Mouse (Mus musculus): ENCODE data around the gene Trappc6a. TPM values are rescaled to one million over a fixed set of nuclear protein-coding genes. Genes with fewer than 3 reads are reported as not detected.

The Trappc6a gene
- polyA plus RNA-seq, 1 experiment from 2014 or later: 45.7 TPM

- DNase-seq (ENCODE audit: low spot score) (no peak), ATAC-seq (ENCODE audit: low FRiP score) (no peak)
- H3K4me2 ChIP-seq (replicated peaks; ENCODE audit: low read depth, low read length): no peak overlapping the region
- no peak overlapping the region for H3K4me3 ChIP-seq (ENCODE audit: low read depth, low read length)
- H3K9me3 ChIP-seq (ENCODE audit: control insufficient read depth, low read length): no peaks in the 10 kb centered on the region
- no peak overlapping the region for H3K27ac ChIP-seq (ENCODE audit: low read depth, low read length)
- H3K9ac ChIP-seq (ENCODE audit: low read depth, low read length): no peak overlapping the region
- WGBS: 85% methylated on average over 4 of the region's 4 CpGs
- H3K4me1 ChIP-seq (replicated peaks; ENCODE audit: control insufficient read depth, insufficient read depth, low read length): peaks cover 10% of the 10 kb centered on the region
- no peaks in the 10 kb centered on the region for H3K27me3 ChIP-seq (ENCODE audit: control insufficient read depth, insufficient read depth, low read length)
- H3K36me3 ChIP-seq (ENCODE audit: control insufficient read depth, insufficient read depth, low read length): peaks cover 13% of the 10 kb centered on the region
Observed at GRCm38 (mm10) chr7:19564455-19564854, 56.3 kb downstream of the Trappc6a start.

Other genes with a start within 250 kb of the Trappc6a start
- gene Vasp, start 236.6 kb upstream of the Trappc6a start, polyA plus RNA-seq (2014; fragmentation: Nextera tagmentation; extraction: Ambion mirVana): 29.2 and 50.2 TPM in 2 replicates
- 0.18 TPM in 1 of 2 replicates, not detected in the other for gene Ppm1n, start 228.3 kb upstream of the Trappc6a start, polyA plus RNA-seq (2014; fragmentation: Nextera tagmentation; extraction: Ambion mirVana)
- gene Rtn2, start 225.8 kb upstream of the Trappc6a start, polyA plus RNA-seq (2014; fragmentation: Nextera tagmentation; extraction: Ambion mirVana): 49.6 and 52.1 TPM in 2 replicates
- gene Fosb, start 198.3 kb upstream of the Trappc6a start, polyA plus RNA-seq (2014; fragmentation: Nextera tagmentation; extraction: Ambion mirVana): not detected in 2 replicates
- 108 and 112 TPM in 2 replicates for gene Ercc1, start 163.6 kb upstream of the Trappc6a start, polyA plus RNA-seq (2014; fragmentation: Nextera tagmentation; extraction: Ambion mirVana)
- 14.7 and 15.2 TPM in 2 replicates for gene Cd3eap, start 148.9 kb upstream of the Trappc6a start, polyA plus RNA-seq (2014; fragmentation: Nextera tagmentation; extraction: Ambion mirVana)
- 3.2 and 5.0 TPM in 2 replicates for gene Ppp1r13l, start 148.6 kb upstream of the Trappc6a start, polyA plus RNA-seq (2014; fragmentation: Nextera tagmentation; extraction: Ambion mirVana)
- gene Ercc2, start 126.4 kb upstream of the Trappc6a start, polyA plus RNA-seq (2014; fragmentation: Nextera tagmentation; extraction: Ambion mirVana): 7.7 and 8.7 TPM in 2 replicates
- 2.3 TPM in 2 replicates for gene Klc3, start 104.3 kb upstream of the Trappc6a start, polyA plus RNA-seq (2014; fragmentation: Nextera tagmentation; extraction: Ambion mirVana)
- gene Ckm, start 103.6 kb upstream of the Trappc6a start, polyA plus RNA-seq (2014; fragmentation: Nextera tagmentation; extraction: Ambion mirVana): 0.13 TPM in 1 of 2 replicates, not detected in the other
- 11.5 and 13.3 TPM in 2 replicates for gene Mark4, start 49.6 kb upstream of the Trappc6a start, polyA plus RNA-seq (2014; fragmentation: Nextera tagmentation; extraction: Ambion mirVana)
- gene Exoc3l2, start 45.1 kb upstream of the Trappc6a start, polyA plus RNA-seq (2014; fragmentation: Nextera tagmentation; extraction: Ambion mirVana): 0.66 and 0.76 TPM in 2 replicates
- gene Bloc1s3, start within 50 bp of the Trappc6a start, polyA plus RNA-seq (2014; fragmentation: Nextera tagmentation; extraction: Ambion mirVana): 2.4 and 2.5 TPM in 2 replicates
- gene Nkpd1, start 9.4 kb downstream of the Trappc6a start, polyA plus RNA-seq (2014; fragmentation: Nextera tagmentation; extraction: Ambion mirVana): 0.10 and 0.17 TPM in 2 replicates
- gene Ppp1r37, start 54.7 kb downstream of the Trappc6a start, polyA plus RNA-seq (2014; fragmentation: Nextera tagmentation; extraction: Ambion mirVana): 4.2 and 5.8 TPM in 2 replicates
- gene Zfp296, start 68.9 kb downstream of the Trappc6a start, polyA plus RNA-seq (2014; fragmentation: Nextera tagmentation; extraction: Ambion mirVana): 0.22 and 0.38 TPM in 2 replicates
- 161 and 173 TPM in 2 replicates for gene Gemin7, start 69.2 kb downstream of the Trappc6a start, polyA plus RNA-seq (2014; fragmentation: Nextera tagmentation; extraction: Ambion mirVana)
- 49.8 and 50.5 TPM in 2 replicates for gene Clasrp, start 96.1 kb downstream of the Trappc6a start, polyA plus RNA-seq (2014; fragmentation: Nextera tagmentation; extraction: Ambion mirVana)
- gene Relb, start 121.0 kb downstream of the Trappc6a start, polyA plus RNA-seq (2014; fragmentation: Nextera tagmentation; extraction: Ambion mirVana): 3.7 and 3.9 TPM in 2 replicates
- 86.2 and 94.4 TPM in 2 replicates for gene Clptm1, start 156.6 kb downstream of the Trappc6a start, polyA plus RNA-seq (2014; fragmentation: Nextera tagmentation; extraction: Ambion mirVana)
- gene Apoc2, start 169.5 kb downstream of the Trappc6a start, polyA plus RNA-seq (2014; fragmentation: Nextera tagmentation; extraction: Ambion mirVana): 0.33 TPM in 1 of 2 replicates, not detected in the other
- gene Gm44805, start 173.0 kb downstream of the Trappc6a start, polyA plus RNA-seq (2014; fragmentation: Nextera tagmentation; extraction: Ambion mirVana): not detected in 2 replicates
- not detected in 2 replicates for gene Apoc4, start 173.1 kb downstream of the Trappc6a start, polyA plus RNA-seq (2014; fragmentation: Nextera tagmentation; extraction: Ambion mirVana)
- gene Apoc1, start 184.3 kb downstream of the Trappc6a start, polyA plus RNA-seq (2014; fragmentation: Nextera tagmentation; extraction: Ambion mirVana): 3.0 and 3.4 TPM in 2 replicates
- 192 and 221 TPM in 2 replicates for gene Apoe, start 190.8 kb downstream of the Trappc6a start, polyA plus RNA-seq (2014; fragmentation: Nextera tagmentation; extraction: Ambion mirVana)
- 113 and 129 TPM in 2 replicates for gene Tomm40, start 207.0 kb downstream of the Trappc6a start, polyA plus RNA-seq (2014; fragmentation: Nextera tagmentation; extraction: Ambion mirVana)
- gene Nectin2, start 242.1 kb downstream of the Trappc6a start, polyA plus RNA-seq (2014; fragmentation: Nextera tagmentation; extraction: Ambion mirVana): 52.5 and 60.3 TPM in 2 replicates

Data from hindbrain, embryonic 11.5 days (tissue).